Mouse (Mus musculus) heart, embryonic 11.5 days (tissue): ENCODE data around the gene Inhbb. TPM values are rescaled to one million over a fixed set of nuclear protein-coding genes. Genes with fewer than 3 reads are reported as not detected.

Experiments
- ATAC-seq: fragments of 200-750 bp; cut with Nextera tagmentation; replicated peaks from 2 replicates; pipeline ENCODE4 v1.8.0; 2017; ENCODE audit warnings: moderate library complexity; ENCODE audit not compliant: insufficient number of reproducible peaks, low FRiP score, low TSS enrichment
- H3K27ac ChIP-seq: fragments of 300-500 bp; sonication (generic); 2 replicates; pipeline ENCODE4 v1.5.1; 2014; ENCODE audit warnings: mild to moderate bottlenecking, low read depth, low read length
- H3K27me3 ChIP-seq: fragments of 300-500 bp; sonication (generic); 2 replicates; pipeline ENCODE4 v1.6.1; 2014; ENCODE audit warnings: mild to moderate bottlenecking, low read length, mixed read lengths; ENCODE audit not compliant: control insufficient read depth, insufficient read depth
- H3K36me3 ChIP-seq: fragments of 300-500 bp; sonication (generic); 2 replicates; pipeline ENCODE4 v1.6.1; 2014; ENCODE audit warnings: mild to moderate bottlenecking, low read length, moderate library complexity, mixed read lengths; ENCODE audit not compliant: control insufficient read depth, insufficient read depth
- H3K4me1 ChIP-seq: fragments of 300-500 bp; sonication (generic); 2 replicates; pipeline ENCODE4 v1.6.1; 2014; ENCODE audit warnings: low read length; ENCODE audit not compliant: control insufficient read depth, insufficient read depth
- H3K4me2 ChIP-seq: fragments of 300-500 bp; sonication (generic); 2 replicates; pipeline ENCODE4 v1.6.1; 2014; ENCODE audit warnings: mild to moderate bottlenecking, moderate library complexity
- H3K4me3 ChIP-seq: fragments of 300-500 bp; sonication (generic); 2 replicates; pipeline ENCODE4 v1.5.1; 2014; ENCODE audit warnings: low read depth, low read length
- H3K9ac ChIP-seq: fragments of 300-500 bp; sonication (generic); 2 replicates; pipeline ENCODE4 v1.6.1; 2014; ENCODE audit warnings: mild to moderate bottlenecking, low read depth, low read length, moderate library complexity
- H3K9me3 ChIP-seq: fragments of 300-500 bp; sonication (generic); replicated peaks from 2 replicates; pipeline ENCODE4 v1.6.1; 2016; ENCODE audit warnings: low read length; ENCODE audit not compliant: control insufficient read depth
- WGBS: fragments of 180-500 bp; shearing (Covaris S2); extraction: QIAGEN DNeasy Blood & Tissue Kit; methylation state at CpG from one replicate; pipeline ENCODE4 v1.1.7; 2014; ENCODE audit not compliant: insufficient replicate concordance; 5-methylcytosine and 5-hydroxymethylcytosine counted together
- polyA plus RNA-seq: library from polyadenylated mRNA; unstranded; fragments of >200 nt; fragmentation: Nextera tagmentation; extraction: Ambion mirVana; gene quantifications from 2 replicates; pipeline ENCODE4 v1.2.1, GENCODE M21; 2014

The Inhbb gene
- polyA plus RNA-seq, 1 experiment from 2014 or later: 0.06 TPM

GRCm38 (mm10) chr1:119380609-119381008 lies 41.4 kb downstream of the Inhbb start:
- Histone ChIP-seq H3K4me2 (no peak overlapping the region), H3K36me3 (no peaks in the 10 kb centered on the region), H3K9ac (no peak overlapping the region), H3K27ac (no peak overlapping the region), H3K4me1 (no peaks in the 10 kb centered on the region), H3K4me3 (no peak overlapping the region), H3K9me3 (no peaks in the 10 kb centered on the region), H3K27me3 (no peaks in the 10 kb centered on the region)
- WGBS: 88% methylated on average over 4 of the region's 4 CpGs
- no peak for ATAC-seq

- WGBS: 70% methylated on average over 5 of the region's 5 CpGs
- Histone ChIP-seq H3K4me3 (no peak overlapping the region), H3K36me3 (no peaks in the 10 kb centered on the region), H3K9me3 (no peaks in the 10 kb centered on the region), H3K9ac (no peak overlapping the region), H3K4me1 (no peaks in the 10 kb centered on the region), H3K27me3 (no peaks in the 10 kb centered on the region), H3K27ac (no peak overlapping the region), H3K4me2 (no peak overlapping the region)
- no peak for ATAC-seq
These were observed 46.7 kb downstream of the Inhbb start for GRCm38 (mm10) chr1:119375376-119375775.

GRCm38 (mm10) chr1:119367546-119367945 lies 54.5 kb downstream of the Inhbb start:
- Histone ChIP-seq H3K9ac (no peak overlapping the region), H3K27me3 (no peaks in the 10 kb centered on the region), H3K9me3 (no peaks in the 10 kb centered on the region), H3K4me1 (no peaks in the 10 kb centered on the region), H3K4me2 (no peak overlapping the region), H3K4me3 (no peak overlapping the region), H3K36me3 (no peaks in the 10 kb centered on the region), H3K27ac (no peak overlapping the region)
- ATAC-seq: no peak
- WGBS: 76% methylated on average over 12 of the region's 12 CpGs

- ATAC-seq: no peak
- Histone ChIP-seq H3K9me3 (no peaks in the 10 kb centered on the region; the same call in 1 of the 2 replicates), H3K4me2 (no peak overlapping the region), H3K27ac (no peak overlapping the region), H3K36me3 (no peaks in the 10 kb centered on the region), H3K4me1 (no peaks in the 10 kb centered on the region), H3K4me3 (no peak overlapping the region), H3K27me3 (no peaks in the 10 kb centered on the region), H3K9ac (no peak overlapping the region)
- 62% methylated on average over 6 of the region's 6 CpGs for WGBS
These were observed 55.7 kb downstream of the Inhbb start for GRCm38 (mm10) chr1:119366315-119366714.

Other genes with a start within 250 kb of the Inhbb start
- gene Ralb, start 82.5 kb upstream of the Inhbb start, polyA plus RNA-seq: 146 and 166 TPM in 2 replicates
- 23.1 and 25.8 TPM in 2 replicates for gene Tmem185b, start 103.9 kb upstream of the Inhbb start, polyA plus RNA-seq
- gene Epb41l5, start 226.8 kb upstream of the Inhbb start, polyA plus RNA-seq: 24.4 and 29.6 TPM in 2 replicates